Mouse (Mus musculus) urinary bladder, adult 2 months (tissue): ENCODE results near the gene Sh3kbp1. TPM values are rescaled to one million over a fixed set of nuclear protein-coding genes. Genes with fewer than 3 reads are reported as not detected.

ENCODE experiments used
- polyA plus RNA-seq: library from polyadenylated mRNA; depleted of rRNA; stranded (reverse); fragments of >200 nt; gene quantifications from 2 replicates; pipeline ENCODE4 v1.2.3, GENCODE M21; 2012; rRNA removed

Sh3kbp1 gene
- polyA plus RNA-seq, 1 experiment: 44.2 TPM

Other genes with a start within 250 kb of the Sh3kbp1 start
- gene Map7d2, start 212.7 kb upstream of the Sh3kbp1 start, polyA plus RNA-seq: 0.21 and 0.28 TPM in 2 replicates
- 10.3 and 13.5 TPM in 2 replicates for gene Bclaf3, start 100.6 kb upstream of the Sh3kbp1 start, polyA plus RNA-seq